Comparison of ENCODE assay signal across 9 mouse cellular contexts in the genomic region with DNA sequence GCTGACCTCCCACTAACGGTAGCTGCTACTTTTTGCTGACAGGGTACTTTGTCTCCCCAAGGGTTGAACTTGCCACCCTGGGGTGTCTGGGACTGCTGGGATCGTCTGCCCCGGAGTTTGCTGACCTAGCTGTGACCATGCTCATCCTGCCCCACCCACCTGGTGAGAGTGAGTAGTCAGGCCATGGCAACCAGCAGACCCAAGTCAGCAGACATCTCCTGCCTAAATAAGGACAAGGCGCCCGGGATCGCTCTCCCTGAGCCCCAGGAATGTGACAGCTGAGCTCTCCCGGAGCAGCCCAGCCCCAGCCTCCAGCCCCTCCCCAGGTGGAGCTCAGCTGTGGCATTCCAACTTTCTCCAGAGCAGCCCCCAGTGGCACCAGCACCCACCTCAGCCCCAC. TPM values are rescaled to one million over a fixed set of nuclear protein-coding genes. Genes with fewer than 3 reads are reported as not detected.
DNase-seq lines count a peak whose midpoint lies in the region; ATAC-seq and TF ChIP-seq lines count a peak whose summit lies in the region.
"Had no signal": no experiment of that assay in that cellular context is flagged by ENCODE, and none has a peak within 500 bp of the region (broad histone marks: within the 10 kb centered on the region; RNA-seq: fewer than 3 reads in every experiment).

No protein-coding gene starts in this region.

- ATAC-seq in liver, embryonic 12.5 days = no peak
- no peak for ATAC-seq in liver, embryonic 11.5 days (replicated peaks; ENCODE audit: low FRiP score)
- no peak for ATAC-seq in embryonic facial prominence, embryonic 13.5 days (ENCODE audit: insufficient number of reproducible peaks, insufficient read depth, low FRiP score, low TSS enrichment, low read depth)
- peak; percentile 74 for ATAC-seq in heart, embryonic 12.5 days (ENCODE audit: insufficient number of reproducible peaks, low FRiP score)
- ATAC-seq: hindbrain, embryonic 16.5 days had no signal

- peak; percentile 46 for TF ChIP-seq POLR2A in myocyte (IDR thresholded peaks at IDR 0.05; ENCODE audit: insufficient read length, low read depth)
- TF ChIP-seq POLR2A in thymus, adult 2 months (IDR thresholded peaks at IDR 0.05; ENCODE audit: control insufficient read depth, extremely low read depth, insufficient read depth, low read length, poor library complexity) = no peak

- peaks cover 25% of the 10 kb centered on the region for H3K79me2 ChIP-seq in myocyte (ENCODE audit: control insufficient read depth, insufficient read depth)

- no peaks in the 10 kb centered on the region for H3K9me3 ChIP-seq in liver, embryonic 12.5 days (replicated peaks)
- H3K9me3 ChIP-seq in liver, embryonic 11.5 days (ENCODE audit: control insufficient read depth, low read length) = no peaks in the 10 kb centered on the region
- no peaks in the 10 kb centered on the region for H3K9me3 ChIP-seq in embryonic facial prominence, embryonic 13.5 days
- no peaks in the 10 kb centered on the region for H3K9me3 ChIP-seq in heart, embryonic 12.5 days (replicated peaks)

- no peak overlapping the region for H3K4me2 ChIP-seq in liver, embryonic 12.5 days
- no peak overlapping the region for H3K4me2 ChIP-seq in liver, embryonic 11.5 days
- H3K4me2 ChIP-seq in embryonic facial prominence, embryonic 13.5 days = no peak overlapping the region
- H3K4me2 ChIP-seq in heart, embryonic 12.5 days = peak overlapping the region; percentile 45
- peak overlapping the region; percentile 21 for H3K4me2 ChIP-seq in myocyte (ENCODE audit: low read depth)

- no peak overlapping the region for H3K9ac ChIP-seq in liver, embryonic 12.5 days
- H3K9ac ChIP-seq in liver, embryonic 11.5 days (ENCODE audit: low read depth, low read length) = no peak overlapping the region
- 0 out of 2 replicates have a peak overlapping the region, but pooled peaks have one; percentile 36 for H3K9ac ChIP-seq in embryonic facial prominence, embryonic 13.5 days
- H3K9ac ChIP-seq in heart, embryonic 12.5 days = peak overlapping the region; percentile 64

- WGBS in liver, embryonic 12.5 days (ENCODE audit: insufficient replicate concordance) = 30% methylated on average over 7 of the region's 7 CpGs
- WGBS in liver, embryonic 11.5 days = 26% methylated on average over 7 of the region's 7 CpGs
- WGBS in embryonic facial prominence, embryonic 13.5 days = 16% methylated on average over 7 of the region's 7 CpGs
- WGBS in heart, embryonic 12.5 days = 9% methylated on average over 7 of the region's 7 CpGs
- 90% methylated on average over 7 of the region's 7 CpGs for WGBS in thymus, adult 2 months

- no peak overlapping the region for H3K4me3 ChIP-seq in liver, embryonic 12.5 days
- no peak overlapping the region for H3K4me3 ChIP-seq in liver, embryonic 11.5 days (ENCODE audit: low read depth, low read length)
- H3K4me3 ChIP-seq in embryonic facial prominence, embryonic 13.5 days = no peak overlapping the region
- H3K4me3 ChIP-seq in heart, embryonic 12.5 days = no peak overlapping the region
- H3K4me3 ChIP-seq in myocyte = no peak overlapping the region
- no peak overlapping the region for H3K4me3 ChIP-seq in thymus, adult 2 months (ENCODE audit: control insufficient read depth, insufficient read depth, low read length)

- TF ChIP-seq CTCF in thymus, adult 2 months (IDR thresholded peaks at IDR 0.05; ENCODE audit: borderline replicate concordance, control insufficient read depth, extremely low read depth, insufficient read depth, low read length, poor library complexity) = no peak

- no peak for DNase-seq in liver, embryonic 11.5 days (ENCODE audit: low spot score)
- DNase-seq in thymus, adult 2 months = no peak
- no peak for DNase-seq in left cerebral cortex, postnatal 36 days (ENCODE audit: low spot score in 2 of 2)
- DNase-seq in T-cell, adult 2 months (ENCODE audit: low spot score) = no peak

- H3ac ChIP-seq in myocyte (ENCODE audit: control insufficient read depth, insufficient read length) = no peak overlapping the region

- peaks cover 4% of the 10 kb centered on the region; the same call in 1 of the 2 replicates for H3K27me3 ChIP-seq in liver, embryonic 12.5 days (replicated peaks)
- no peaks in the 10 kb centered on the region for H3K27me3 ChIP-seq in liver, embryonic 11.5 days (replicated peaks; ENCODE audit: control insufficient read depth, insufficient read depth, low read length)
- no peaks in the 10 kb centered on the region for H3K27me3 ChIP-seq in embryonic facial prominence, embryonic 13.5 days
- no peaks in the 10 kb centered on the region for H3K27me3 ChIP-seq in heart, embryonic 12.5 days (replicated peaks)
- H3K27me3 ChIP-seq in myocyte (ENCODE audit: control insufficient read depth, insufficient read depth, insufficient read length) = no peaks in the 10 kb centered on the region
- no peaks in the 10 kb centered on the region for H3K27me3 ChIP-seq in thymus, adult 2 months (ENCODE audit: control insufficient read depth, insufficient read depth, low read length)

- no peaks in the 10 kb centered on the region for H3K36me3 ChIP-seq in liver, embryonic 12.5 days
- H3K36me3 ChIP-seq in liver, embryonic 11.5 days (ENCODE audit: control insufficient read depth, insufficient read depth, low read length) = no peaks in the 10 kb centered on the region
- H3K36me3 ChIP-seq in embryonic facial prominence, embryonic 13.5 days = no peaks in the 10 kb centered on the region
- no peaks in the 10 kb centered on the region for H3K36me3 ChIP-seq in heart, embryonic 12.5 days
- no peaks in the 10 kb centered on the region for H3K36me3 ChIP-seq in myocyte (ENCODE audit: control insufficient read depth, insufficient read depth)
- H3K36me3 ChIP-seq in thymus, adult 2 months (ENCODE audit: control insufficient read depth, insufficient read depth, low read length) = no peaks in the 10 kb centered on the region

- intact Hi-C loops in left cerebral cortex, postnatal 36 days (cut with DNase I) = no loop called here

- H3K4me1 ChIP-seq in liver, embryonic 12.5 days = peaks cover 67% of the 10 kb centered on the region
- peaks cover 28% of the 10 kb centered on the region for H3K4me1 ChIP-seq in liver, embryonic 11.5 days (replicated peaks; ENCODE audit: control insufficient read depth, insufficient read depth, low read length)
- peaks cover 23% of the 10 kb centered on the region for H3K4me1 ChIP-seq in embryonic facial prominence, embryonic 13.5 days
- H3K4me1 ChIP-seq in heart, embryonic 12.5 days (replicated peaks) = peaks cover 82% of the 10 kb centered on the region
- peaks cover 12% of the 10 kb centered on the region for H3K4me1 ChIP-seq in thymus, adult 2 months (replicated peaks; ENCODE audit: control insufficient read depth, insufficient read depth, low read length)

- peak overlapping the region; percentile 9; the same call in 1 of the 2 replicates for H3K27ac ChIP-seq in liver, embryonic 12.5 days
- H3K27ac ChIP-seq in liver, embryonic 11.5 days (ENCODE audit: low read depth, low read length) = no peak overlapping the region
- H3K27ac ChIP-seq in embryonic facial prominence, embryonic 13.5 days = no peak overlapping the region
- H3K27ac ChIP-seq in heart, embryonic 12.5 days (ENCODE audit: poor library complexity, severe bottlenecking) = peak overlapping the region; percentile 96
- H3K27ac ChIP-seq in thymus, adult 2 months (ENCODE audit: control insufficient read depth, insufficient read depth, low read length) = no peak overlapping the region

TF ChIP-seq in myocyte, 11 proteins besides CTCF, POLR2A, EP300 and RAD21:
- TF ChIP-seq SRF (IDR thresholded peaks at IDR 0.05; ENCODE audit: control insufficient read depth, insufficient read length, low read depth) (peak; percentile 100), MYOD1 (IDR thresholded peaks at IDR 0.05; ENCODE audit: control insufficient read depth in 1 of 3, insufficient read length in 2 of 3, low read depth in 2 of 3) (peak in 2 of 3 experiments; percentile 80 to 88), POLR2AphosphoS2 (IDR thresholded peaks at IDR 0.05; ENCODE audit: insufficient read length, low read depth) (peak; percentile 54), E2F4 (IDR thresholded peaks at IDR 0.05; ENCODE audit: insufficient read depth) (no peak), MYOG (IDR thresholded peaks at IDR 0.05; ENCODE audit: control insufficient read depth in 1 of 3, insufficient read depth in 1 of 3, insufficient read length in 2 of 3, low read depth in 2 of 3) (peak; percentile 58 to 95 (median 87)), TCF3 (IDR thresholded peaks at IDR 0.05; ENCODE audit: insufficient read length, low read depth) (peak; percentile 60), TCF12 (IDR thresholded peaks at IDR 0.05; ENCODE audit: insufficient read depth, poor library complexity, severe bottlenecking) (peak; percentile 81), REST (IDR thresholded peaks at IDR 0.05; ENCODE audit: insufficient read depth, insufficient read length) (no peak)

RNA-seq across cellular contexts. Expression of a gene that starts 44.1 kb away (rescaled TPM):
- polyA plus RNA-seq in liver, embryonic 12.5 days (2016; fragmentation: Nextera tagmentation; extraction: Ambion mirVana) = 0.12 and 0.16 TPM in 2 replicates
- polyA plus RNA-seq in liver, embryonic 11.5 days (2014; fragmentation: Nextera tagmentation; extraction: Ambion mirVana) = 0.19 and 0.26 TPM in 2 replicates
- 0.45 and 0.72 TPM in 2 replicates for polyA plus RNA-seq in embryonic facial prominence, embryonic 13.5 days (2015; fragmentation: Nextera tagmentation; extraction: Ambion mirVana)
- polyA plus RNA-seq in heart, embryonic 12.5 days (2016; fragmentation: Nextera tagmentation; extraction: Ambion mirVana) = 62.5 and 62.7 TPM in 2 replicates
- polyA plus RNA-seq in myocyte (2012; fragmentation: generic; extraction: Trizol) = 217 TPM
- polyA plus RNA-seq in thymus, adult 2 months (2012; rRNA removed) = 3.3 and 14.7 TPM in 2 replicates
- under 1 TPM; 0.49 to 0.59 TPM for total RNA-seq in left cerebral cortex, postnatal 36 days (2021)

Comparison
In these comparisons a context has a peak if more than half of its experiments do, and no peak if none do; other contexts are left out.
1. H3K27ac ChIP-seq: peak in liver, embryonic 12.5 days (single experiment) and heart, embryonic 12.5 days (single experiment); none in liver, embryonic 11.5 days (single experiment), embryonic facial prominence, embryonic 13.5 days (single experiment) and thymus, adult 2 months (single experiment).
2. H3K4me2 ChIP-seq: peak in heart, embryonic 12.5 days (single experiment) and myocyte (single experiment); none in liver, embryonic 12.5 days (single experiment), liver, embryonic 11.5 days (single experiment) and embryonic facial prominence, embryonic 13.5 days (single experiment).
3. H3K9ac ChIP-seq: peak in embryonic facial prominence, embryonic 13.5 days (single experiment) and heart, embryonic 12.5 days (single experiment); none in liver, embryonic 12.5 days (single experiment) and liver, embryonic 11.5 days (single experiment).